Mouse (Mus musculus): ENCODE results near the gene Car6. TPM values are rescaled to one million over a fixed set of nuclear protein-coding genes. Genes with fewer than 3 reads are reported as not detected.

Gene Car6
- polyA plus RNA-seq, 1 experiment from 2014 or later: not detected

DNA sequence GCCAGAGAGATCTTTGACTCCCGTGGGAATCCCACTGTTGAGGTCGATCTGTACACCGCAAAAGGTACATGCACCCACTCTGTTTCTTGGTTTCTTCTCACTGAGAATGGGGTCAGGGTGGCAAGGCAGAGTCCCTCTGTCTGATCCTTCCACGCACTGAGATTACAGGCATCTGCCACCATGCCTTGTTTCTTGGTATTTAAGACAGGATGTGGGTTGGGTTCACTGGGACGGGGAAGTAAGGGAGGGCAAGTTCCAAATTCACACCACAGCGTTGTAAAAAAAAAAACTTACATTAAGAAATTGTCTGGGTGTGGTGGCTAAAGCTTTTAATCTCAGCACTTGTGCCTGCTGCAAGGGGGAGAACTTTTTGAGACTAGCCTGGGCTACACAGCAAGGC lies 38.4 kb upstream of the Car6 start:
- H3K4me1 ChIP-seq (ENCODE audit: control insufficient read depth, insufficient read depth, low read length): peaks cover 30% of the 10 kb centered on the region
- H3K27ac ChIP-seq (ENCODE audit: low read depth, low read length): no peak overlapping the region
- peaks cover 22% of the 10 kb centered on the region for H3K36me3 ChIP-seq (ENCODE audit: control insufficient read depth, insufficient read depth, low read length)
- H3K4me2 ChIP-seq (ENCODE audit: low read depth, low read length): peak overlapping the region; percentile 88
- peak overlapping the region; percentile 69; the same call in 1 of the 2 replicates for H3K4me3 ChIP-seq (ENCODE audit: low read depth, low read length)
- WGBS: 29% methylated on average over 6 of the region's 6 CpGs
- no peak for ATAC-seq (ENCODE audit: low read depth)
- H3K9me3 ChIP-seq (ENCODE audit: control insufficient read depth, low read length): no peaks in the 10 kb centered on the region
- H3K9ac ChIP-seq (replicated peaks; ENCODE audit: low read depth, low read length): no peak overlapping the region
- no peaks in the 10 kb centered on the region for H3K27me3 ChIP-seq (ENCODE audit: control insufficient read depth, insufficient read depth, low read length)

DNA sequence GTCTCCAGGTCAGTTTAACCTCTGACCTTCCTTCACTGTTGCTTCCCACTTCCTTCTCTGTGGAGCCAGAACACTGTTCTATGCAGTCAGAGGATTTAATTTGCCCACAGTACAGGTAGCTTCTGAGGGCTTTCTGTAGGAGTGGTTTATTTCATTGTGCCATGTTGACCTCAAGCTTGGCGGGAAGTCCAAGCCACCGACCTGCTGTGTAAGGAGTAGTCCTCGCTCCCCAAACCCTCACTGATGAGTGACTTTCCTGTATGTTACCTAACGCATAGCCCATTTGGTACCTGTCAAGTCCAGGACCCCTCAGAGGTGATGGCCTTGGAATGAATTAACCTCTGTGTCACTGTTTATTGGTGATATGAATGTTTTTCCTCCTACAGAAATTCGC lies 38.0 kb upstream of the Car6 start:
- WGBS: 20% methylated on average over 5 of the region's 5 CpGs
- Histone ChIP-seq H3K4me2 (ENCODE audit: low read depth, low read length) (peak overlapping the region; percentile 88), H3K4me3 (ENCODE audit: low read depth, low read length) (peak overlapping the region; percentile 69), H3K9ac (replicated peaks; ENCODE audit: low read depth, low read length) (no peak overlapping the region), H3K9me3 (ENCODE audit: control insufficient read depth, low read length) (no peaks in the 10 kb centered on the region), H3K27me3 (ENCODE audit: control insufficient read depth, insufficient read depth, low read length) (no peaks in the 10 kb centered on the region), H3K27ac (ENCODE audit: low read depth, low read length) (no peak overlapping the region), H3K36me3 (ENCODE audit: control insufficient read depth, insufficient read depth, low read length) (peaks cover 20% of the 10 kb centered on the region), H3K4me1 (ENCODE audit: control insufficient read depth, insufficient read depth, low read length) (peaks cover 30% of the 10 kb centered on the region)
- ATAC-seq (ENCODE audit: low read depth): no peak

GRCm38 (mm10) chr4:150238433-150239086 lies 37.4 kb upstream of the Car6 start:
- Histone ChIP-seq H3K9me3 (ENCODE audit: control insufficient read depth, low read length) (no peaks in the 10 kb centered on the region), H3K9ac (replicated peaks; ENCODE audit: low read depth, low read length) (peak overlapping the region; percentile 85), H3K4me1 (ENCODE audit: control insufficient read depth, insufficient read depth, low read length) (peaks cover 30% of the 10 kb centered on the region), H3K27ac (ENCODE audit: low read depth, low read length) (no peak overlapping the region), H3K36me3 (ENCODE audit: control insufficient read depth, insufficient read depth, low read length) (peaks cover 15% of the 10 kb centered on the region), H3K27me3 (ENCODE audit: control insufficient read depth, insufficient read depth, low read length) (no peaks in the 10 kb centered on the region), H3K4me2 (ENCODE audit: low read depth, low read length) (peak overlapping the region; percentile 88), H3K4me3 (ENCODE audit: low read depth, low read length) (peak overlapping the region; percentile 69)
- ATAC-seq (ENCODE audit: low read depth): no peak
- 3% methylated on average over 3 of the region's 3 CpGs for whole genome bisulfite sequencing

GRCm38 (mm10) chr4:150237636-150238361 lies 36.7 kb upstream of the Car6 start:
- no peaks in the 10 kb centered on the region for H3K27me3 ChIP-seq (ENCODE audit: control insufficient read depth, insufficient read depth, low read length)
- peaks cover 30% of the 10 kb centered on the region for H3K4me1 ChIP-seq (ENCODE audit: control insufficient read depth, insufficient read depth, low read length)
- under 1% methylated on average over 21 of the region's 21 CpGs for WGBS

GRCm38 (mm10) chr4:150236521-150237481 lies 35.7 kb upstream of the Car6 start, which contains the start of gene Eno1:
Eno1 (plus strand) TSS chr4:150236721.
- Histone ChIP-seq H3K4me2 (ENCODE audit: low read depth, low read length) (peak within 1 kb of the TSS; percentile 88), H3K27ac (ENCODE audit: low read depth, low read length) (peak within 1 kb of the TSS; percentile 100), H3K4me1 (ENCODE audit: control insufficient read depth, insufficient read depth, low read length) (peaks cover 30% of the 10 kb centered on the region), H3K4me3 (ENCODE audit: low read depth, low read length) (peak within 1 kb of the TSS; percentile 69), H3K9ac (replicated peaks; ENCODE audit: low read depth, low read length) (peak within 1 kb of the TSS; percentile 85), H3K27me3 (ENCODE audit: control insufficient read depth, insufficient read depth, low read length) (no peaks in the 10 kb centered on the region), H3K36me3 (ENCODE audit: control insufficient read depth, insufficient read depth, low read length) (peaks cover 9% of the 10 kb centered on the region), H3K9me3 (ENCODE audit: control insufficient read depth, low read length) (no peaks in the 10 kb centered on the region)
- WGBS: under 1% methylated on average over 71 of the region's 78 CpGs
- peak; percentile 97 for ATAC-seq (ENCODE audit: low read depth)

More at GRCm38 (mm10) chr4:150237636-150238361, 36.7 kb upstream of the Car6 start:
- peaks cover 15% of the 10 kb centered on the region for H3K36me3 ChIP-seq (ENCODE audit: control insufficient read depth, insufficient read depth, low read length)
- H3K4me2 ChIP-seq (ENCODE audit: low read depth, low read length): peak overlapping the region; percentile 88
- peak overlapping the region; percentile 100 for H3K27ac ChIP-seq (ENCODE audit: low read depth, low read length)
- peak overlapping the region; percentile 85 for H3K9ac ChIP-seq (replicated peaks; ENCODE audit: low read depth, low read length)
- no peak for ATAC-seq (ENCODE audit: low read depth)
- peak overlapping the region; percentile 69 for H3K4me3 ChIP-seq (ENCODE audit: low read depth, low read length)
- no peaks in the 10 kb centered on the region for H3K9me3 ChIP-seq (ENCODE audit: control insufficient read depth, low read length)

- Histone ChIP-seq H3K9ac (replicated peaks; ENCODE audit: low read depth, low read length) (peak overlapping the region; percentile 85; the same call in 1 of the 2 replicates), H3K4me2 (ENCODE audit: low read depth, low read length) (peak overlapping the region; percentile 52), H3K27ac (ENCODE audit: low read depth, low read length) (peak overlapping the region; percentile 100), H3K27me3 (ENCODE audit: control insufficient read depth, insufficient read depth, low read length) (no peaks in the 10 kb centered on the region), H3K4me3 (ENCODE audit: low read depth, low read length) (peak overlapping the region; percentile 69), H3K4me1 (ENCODE audit: control insufficient read depth, insufficient read depth, low read length) (peaks cover 25% of the 10 kb centered on the region), H3K9me3 (ENCODE audit: control insufficient read depth, low read length) (no peaks in the 10 kb centered on the region), H3K36me3 (ENCODE audit: control insufficient read depth, insufficient read depth, low read length) (peaks cover 1% of the 10 kb centered on the region; the same call in 1 of the 2 replicates)
- WGBS: 78% methylated on average over 8 of the region's 8 CpGs
- ATAC-seq (ENCODE audit: low read depth): no peak
Measured at GRCm38 (mm10) chr4:150236031-150236430, 34.9 kb upstream of the Car6 start.

DNA sequence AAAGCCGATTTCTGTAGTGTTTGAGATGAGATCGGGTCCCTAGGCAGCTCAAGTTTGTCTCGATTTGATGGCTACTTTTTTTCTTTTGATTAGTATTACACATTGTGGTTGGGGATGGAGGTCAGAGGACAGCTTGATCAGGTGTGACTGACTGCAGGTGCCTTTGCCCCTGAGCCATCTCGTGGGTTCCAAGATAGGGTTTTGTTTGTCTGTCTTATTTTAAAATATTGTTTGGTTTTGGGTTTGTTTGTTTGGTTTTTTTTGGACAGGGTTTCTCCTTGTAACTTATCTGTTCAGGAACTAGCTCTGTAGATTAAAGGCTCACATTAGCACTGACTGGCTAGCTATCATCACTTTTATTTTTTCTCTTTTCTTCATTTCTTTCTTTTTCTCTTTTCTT lies 34.5 kb upstream of the Car6 start:
- no peak overlapping the region for H3K9ac ChIP-seq (replicated peaks; ENCODE audit: low read depth, low read length)
- WGBS: 52% methylated on average over 4 of the region's 4 CpGs
- H3K4me2 ChIP-seq (ENCODE audit: low read depth, low read length): no peak overlapping the region
- H3K4me1 ChIP-seq (ENCODE audit: control insufficient read depth, insufficient read depth, low read length): peaks cover 26% of the 10 kb centered on the region
- H3K27ac ChIP-seq (ENCODE audit: low read depth, low read length): no peak overlapping the region
- no peak for ATAC-seq (ENCODE audit: low read depth)
- H3K4me3 ChIP-seq (ENCODE audit: low read depth, low read length): no peak overlapping the region
- H3K9me3 ChIP-seq (ENCODE audit: control insufficient read depth, low read length): no peaks in the 10 kb centered on the region
- no peaks in the 10 kb centered on the region for H3K27me3 ChIP-seq (ENCODE audit: control insufficient read depth, insufficient read depth, low read length)
- no peaks in the 10 kb centered on the region for H3K36me3 ChIP-seq (ENCODE audit: control insufficient read depth, insufficient read depth, low read length)

DNA sequence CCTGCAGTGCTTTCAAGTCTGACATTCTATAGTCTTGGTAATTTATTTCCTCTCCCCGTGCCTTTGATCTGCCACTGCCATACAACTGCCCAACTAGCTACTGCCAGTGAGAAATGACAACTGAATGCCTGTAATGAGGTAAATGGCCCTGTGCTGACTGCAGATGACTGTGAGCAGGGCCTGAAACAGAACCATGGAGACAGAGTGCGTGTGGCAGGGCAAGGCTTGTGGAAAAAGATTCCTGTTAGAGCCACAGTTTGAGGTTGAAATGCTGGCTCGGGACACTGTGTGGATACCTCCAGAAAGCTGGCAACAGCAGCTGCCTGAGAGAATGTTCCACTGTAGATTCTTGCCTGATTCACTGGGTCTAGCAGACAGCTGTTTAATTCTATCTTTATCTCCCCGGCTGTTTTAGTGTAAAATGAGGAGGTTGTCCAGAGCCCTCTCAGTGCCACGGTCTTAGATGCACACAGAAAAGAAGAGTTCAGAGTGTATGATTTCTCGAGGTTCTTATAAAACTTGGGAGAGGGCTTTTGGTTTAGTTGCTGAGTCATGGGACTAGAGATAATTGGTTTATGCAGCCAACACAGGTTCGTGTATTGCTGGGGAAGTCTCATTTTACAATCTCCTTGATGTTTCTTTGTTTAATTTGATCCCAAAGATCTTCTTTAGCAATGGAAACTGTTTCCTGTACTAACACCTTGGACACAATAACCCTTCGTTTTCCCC lies 33.6 kb upstream of the Car6 start:
- H3K4me2 ChIP-seq (ENCODE audit: low read depth, low read length): no peak overlapping the region
- no peak overlapping the region for H3K4me3 ChIP-seq (ENCODE audit: low read depth, low read length)
- peaks cover 22% of the 10 kb centered on the region for H3K4me1 ChIP-seq (ENCODE audit: control insufficient read depth, insufficient read depth, low read length)
- 12% methylated on average over 8 of the region's 8 CpGs for WGBS
- no peak overlapping the region for H3K9ac ChIP-seq (replicated peaks; ENCODE audit: low read depth, low read length)
- no peaks in the 10 kb centered on the region for H3K36me3 ChIP-seq (ENCODE audit: control insufficient read depth, insufficient read depth, low read length)
- H3K27me3 ChIP-seq (ENCODE audit: control insufficient read depth, insufficient read depth, low read length): no peaks in the 10 kb centered on the region
- no peaks in the 10 kb centered on the region for H3K9me3 ChIP-seq (ENCODE audit: control insufficient read depth, low read length)
- H3K27ac ChIP-seq (ENCODE audit: low read depth, low read length): peak overlapping the region; percentile 45; the same call in 1 of the 2 replicates
- no peak for ATAC-seq (ENCODE audit: low read depth)

Data from neural tube, embryonic 14.5 days (tissue).